Mouse (Mus musculus) embryonic facial prominence, embryonic 11.5 days (tissue): ENCODE data around the gene Rsph10b. TPM values are rescaled to one million over a fixed set of nuclear protein-coding genes. Genes with fewer than 3 reads are reported as not detected.
A peak's percentile ranks its signal among the peaks of the same experiment; 100 is the strongest.
"Not testable (repeated sequence)": the region's sequence is repeated elsewhere in the genome, so short reads cannot be mapped to it uniquely, and the experiment has no call there.

Experiments used
- ATAC-seq: fragments of 200-750 bp; cut with Nextera tagmentation; replicated peaks from 2 replicates; pipeline ENCODE4 v1.8.0; 2017; ENCODE audit warnings: low read depth; ENCODE audit not compliant: insufficient number of reproducible peaks, low FRiP score, low TSS enrichment
- DNase-seq: peaks from one replicate; pipeline ENCODE4 v3.0.0-alpha.2; 2015; ENCODE audit warnings: low spot score
- H3K27ac ChIP-seq: fragments of 300-500 bp; sonication (generic); replicated peaks from 2 replicates; pipeline ENCODE4 v1.5.1; 2014; ENCODE audit warnings: mild to moderate bottlenecking, low read depth, low read length, control low read depth
- H3K27me3 ChIP-seq: fragments of 300-500 bp; sonication (generic); 2 replicates; pipeline ENCODE4 v1.6.1; 2014; ENCODE audit warnings: mild to moderate bottlenecking, low read length, moderate library complexity, mixed read lengths; ENCODE audit not compliant: control insufficient read depth, insufficient read depth
- H3K36me3 ChIP-seq: fragments of 300-500 bp; sonication (generic); replicated peaks from 2 replicates; pipeline ENCODE4 v1.6.1; 2014; ENCODE audit warnings: low read depth, mild to moderate bottlenecking, low read length, moderate library complexity, mixed read lengths; ENCODE audit not compliant: control insufficient read depth, insufficient read depth
- H3K4me1 ChIP-seq: fragments of 300-500 bp; sonication (generic); 2 replicates; pipeline ENCODE4 v1.6.1; 2014; ENCODE audit warnings: low read length, mixed read lengths; ENCODE audit not compliant: control insufficient read depth, insufficient read depth
- H3K4me2 ChIP-seq: fragments of 300-500 bp; sonication (generic); 2 replicates; pipeline ENCODE4 v1.6.1; 2014; ENCODE audit warnings: low read depth, mild to moderate bottlenecking, control low read depth, low read length, moderate library complexity
- H3K4me3 ChIP-seq: fragments of 300-500 bp; sonication (generic); 2 replicates; pipeline ENCODE4 v1.5.1; 2014; ENCODE audit warnings: low read depth, low read length, control low read depth
- H3K9ac ChIP-seq: fragments of 300-500 bp; sonication (generic); replicated peaks from 2 replicates; pipeline ENCODE4 v1.6.1; 2014; ENCODE audit warnings: mild to moderate bottlenecking, control low read depth, low read length
- H3K9me3 ChIP-seq: fragments of 300-500 bp; sonication (generic); replicated peaks from 2 replicates; pipeline ENCODE4 v1.6.1; 2016; ENCODE audit warnings: mild to moderate bottlenecking, low read length, inconsistent platforms, mixed read lengths; ENCODE audit not compliant: control insufficient read depth
- WGBS: fragments of 180-500 bp; shearing (Covaris S2); extraction: QIAGEN DNeasy Blood & Tissue Kit; methylation state at CpG from one replicate; pipeline ENCODE4 v1.1.7; 2014; 5-methylcytosine and 5-hydroxymethylcytosine counted together
- polyA plus RNA-seq: library from polyadenylated mRNA; unstranded; fragments of >200 nt; fragmentation: Nextera tagmentation; extraction: Ambion mirVana; gene quantifications from 2 replicates; pipeline ENCODE4 v1.2.1, GENCODE M21; 2014

Rsph10b gene
- polyA plus RNA-seq, 1 experiment from 2014 or later, result 0.42 TPM

DNA sequence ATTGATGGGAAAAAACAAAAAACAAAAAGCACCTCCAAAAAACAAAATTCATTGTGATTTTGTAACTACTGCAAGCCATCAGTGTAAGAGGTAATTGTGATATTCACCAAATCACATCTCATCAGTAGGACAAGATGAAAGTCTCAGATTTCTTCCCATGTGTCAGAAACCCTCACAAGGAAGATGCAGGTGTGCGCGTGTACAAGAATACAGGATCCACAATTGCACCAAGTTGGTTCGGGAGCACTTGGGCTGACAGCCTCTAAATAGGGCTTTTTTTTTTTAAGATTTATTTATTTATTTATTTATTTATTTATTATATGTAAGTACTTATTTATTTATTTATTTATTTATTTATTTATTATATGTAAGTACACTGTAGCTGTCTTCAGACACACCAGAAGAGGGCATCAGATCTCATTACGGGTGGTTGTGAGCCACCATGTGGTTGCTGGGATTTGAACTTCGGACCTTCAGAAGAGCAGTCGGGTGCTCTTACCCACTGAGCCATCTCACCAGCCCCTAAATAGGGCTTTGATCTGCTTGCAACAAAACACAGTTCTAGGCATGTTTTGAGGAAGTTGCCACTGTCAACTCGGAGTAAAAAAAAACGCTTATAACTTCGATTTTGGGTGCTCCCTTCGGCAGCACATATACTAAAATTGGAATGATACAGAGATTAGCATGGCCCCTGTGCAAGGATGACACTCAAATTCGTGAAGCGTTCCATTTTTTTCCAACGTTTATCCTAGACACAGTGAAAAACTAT is 80.7 kb downstream of the Rsph10b start:
- ATAC-seq, H3K4me1 ChIP-seq, H3K27me3 ChIP-seq, DNase-seq, H3K9ac ChIP-seq, H3K9me3 ChIP-seq, H3K36me3 ChIP-seq, H3K27ac ChIP-seq: not testable (repeated sequence)
- Histone ChIP-seq H3K4me3 (peak overlapping the region; percentile 90), H3K4me2 (peak overlapping the region; percentile 21)
- 67% methylated on average over 12 of the region's 13 CpGs for WGBS

DNA sequence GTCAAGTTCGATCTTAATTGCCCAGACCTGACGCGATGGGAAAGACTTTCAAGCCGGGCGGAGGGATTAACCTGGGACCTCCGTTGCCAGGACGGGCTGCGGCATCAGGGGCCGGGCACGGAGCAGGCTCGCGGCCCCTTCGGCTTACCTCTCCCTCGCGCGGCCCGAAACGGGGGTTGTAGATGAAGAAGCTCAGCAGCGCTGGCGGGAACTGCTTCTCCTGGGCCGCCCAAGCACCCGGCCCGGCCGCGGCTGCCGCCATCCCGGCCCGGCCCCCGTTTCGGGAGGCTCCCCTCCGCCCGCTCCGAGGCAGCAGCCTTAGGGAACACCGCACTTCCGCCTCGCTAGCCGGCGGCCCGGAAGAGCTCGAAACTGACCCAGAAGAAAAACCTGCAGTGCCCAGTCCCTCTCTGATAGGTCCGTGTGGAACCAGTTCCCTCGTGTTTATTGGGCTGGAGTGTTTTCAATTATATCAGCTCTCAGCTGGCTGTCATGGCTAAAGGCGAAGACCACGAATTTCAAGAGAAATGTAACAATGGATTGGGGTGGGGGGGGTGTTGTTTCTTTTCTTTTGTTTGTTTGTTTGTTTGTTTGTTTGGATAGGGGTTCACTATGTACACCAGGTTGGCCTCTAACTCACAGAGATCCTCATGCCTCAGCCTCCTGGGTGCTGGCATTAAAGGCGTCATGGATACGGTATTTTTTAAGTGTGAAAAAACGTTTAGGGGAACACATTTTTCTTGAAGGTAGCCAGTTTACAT is 81.9 kb downstream of the Rsph10b start, which contains the start of gene Ccz1:
Gene Ccz1 (minus strand): TSS at position 327 of the 761 bp plus-strand sequence.
- Histone ChIP-seq H3K9ac (peak within 1 kb of the TSS; percentile 93), H3K9me3 (no peaks in the 10 kb centered on the region), H3K4me3 (peak within 1 kb of the TSS; percentile 90), H3K36me3 (peaks cover 2% of the 10 kb centered on the region), H3K27ac (peak within 1 kb of the TSS; percentile 65; the same call in 1 of the 2 replicates), H3K4me1 (no peaks in the 10 kb centered on the region), H3K4me2 (peak within 1 kb of the TSS; percentile 40), H3K27me3 (no peaks in the 10 kb centered on the region)
- ATAC-seq, result peak; percentile 98
- peak; percentile 92 for DNase-seq
- 4% methylated on average over 45 of the region's 47 CpGs for WGBS

DNA sequence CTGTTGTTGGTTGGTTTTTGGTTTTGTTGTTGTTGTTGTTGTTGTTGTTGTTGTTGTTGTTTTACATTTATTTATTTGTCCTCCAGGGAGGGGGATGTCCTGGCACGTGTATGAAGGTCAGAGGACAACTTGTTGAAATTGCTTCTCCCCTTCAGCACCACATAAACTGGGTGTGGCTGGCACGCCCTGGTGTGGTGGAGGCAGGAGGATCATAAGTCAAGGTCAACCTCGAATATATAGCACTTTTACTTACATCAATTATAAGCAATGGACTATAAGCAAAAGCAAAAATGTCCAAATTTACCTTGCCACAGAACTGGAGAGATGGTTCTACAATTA is 82.4 kb downstream of the Rsph10b start:
- Histone ChIP-seq H3K4me2 (no peak overlapping the region), H3K9ac (no peak overlapping the region), H3K36me3 (peaks cover 2% of the 10 kb centered on the region), H3K9me3 (no peaks in the 10 kb centered on the region), H3K4me1 (no peaks in the 10 kb centered on the region), H3K4me3 (no peak overlapping the region), H3K27me3 (no peaks in the 10 kb centered on the region), H3K27ac (no peak overlapping the region)
- ATAC-seq (0 out of 2 replicates have a peak, but pooled peaks have one; percentile 54), DNase-seq (no peak)
- 77% methylated on average over 3 of the region's 3 CpGs for WGBS

DNA sequence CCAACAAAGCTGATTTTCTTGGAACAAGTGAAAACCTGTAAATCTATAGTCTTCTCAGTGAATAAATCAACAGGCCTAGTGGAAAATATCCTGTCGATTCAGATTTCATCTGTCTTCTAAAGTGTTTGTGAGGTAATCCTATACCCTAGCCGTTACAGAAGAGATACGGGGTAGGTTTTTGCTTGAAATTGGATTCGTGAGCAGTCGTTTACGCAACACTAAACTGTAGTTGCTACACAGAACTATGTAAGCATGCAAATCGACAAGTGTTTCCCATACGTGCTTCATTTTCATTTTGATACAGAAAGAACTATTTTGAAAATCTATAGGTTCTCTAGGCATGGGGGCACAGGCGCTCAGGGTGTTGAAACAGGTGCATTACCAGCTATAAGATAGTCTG is 83.0 kb downstream of the Rsph10b start:
- ATAC-seq (no peak), DNase-seq (no peak)
- peaks cover under 1% of the 10 kb centered on the region for H3K36me3 ChIP-seq
- no peaks in the 10 kb centered on the region for H3K27me3 ChIP-seq
- no peak overlapping the region for H3K4me3 ChIP-seq
- no peak overlapping the region for H3K4me2 ChIP-seq
- no peak overlapping the region for H3K27ac ChIP-seq
- WGBS, result 88% methylated on average over 9 of the region's 9 CpGs
- H3K9ac ChIP-seq, result no peak overlapping the region
- no peaks in the 10 kb centered on the region for H3K4me1 ChIP-seq
- no peaks in the 10 kb centered on the region for H3K9me3 ChIP-seq

DNA sequence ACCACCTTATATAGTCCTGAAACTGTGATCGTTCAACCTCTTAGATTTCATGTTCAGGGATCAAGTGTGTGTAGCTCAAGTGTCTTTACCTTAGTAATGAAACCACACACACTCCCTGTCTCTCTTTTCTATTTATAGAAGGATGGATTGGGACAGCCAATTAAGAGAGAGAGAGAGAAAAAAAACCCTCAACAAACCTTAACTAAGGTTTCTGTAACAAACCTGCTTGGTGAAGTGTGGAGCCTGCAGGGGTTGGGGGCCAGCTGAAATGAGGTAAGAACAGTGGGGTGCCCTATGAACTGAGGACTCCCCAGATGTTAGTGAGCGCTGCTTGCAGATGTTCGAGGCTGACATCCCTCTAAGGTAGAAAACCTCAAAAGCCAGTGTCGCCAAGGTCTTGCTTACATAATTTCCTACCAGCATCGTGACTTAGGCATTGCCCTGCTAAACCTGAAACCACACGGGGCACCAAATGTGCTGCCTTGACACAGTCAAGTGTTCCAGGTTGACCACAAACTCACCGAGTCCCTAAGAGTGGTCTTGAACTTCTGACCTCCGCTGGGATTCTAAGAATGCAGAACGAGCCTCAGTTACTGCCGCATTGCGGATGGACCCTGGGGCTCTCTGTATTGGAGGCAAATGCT is 93.9 kb downstream of the Rsph10b start, which contains the start of gene Ocm:
Gene Ocm (minus strand): TSS at position 51 of the 644 bp plus-strand sequence.
- no peaks in the 10 kb centered on the region for H3K36me3 ChIP-seq
- no peak within 1 kb of the TSS for H3K4me3 ChIP-seq
- H3K4me2 ChIP-seq, result no peak within 1 kb of the TSS
- no peaks in the 10 kb centered on the region for H3K27me3 ChIP-seq
- H3K9ac ChIP-seq, result no peak within 1 kb of the TSS
- H3K27ac ChIP-seq, result no peak within 1 kb of the TSS
- no peak for ATAC-seq
- 69% methylated on average over 11 of the region's 11 CpGs for WGBS
- DNase-seq, result no peak
- no peaks in the 10 kb centered on the region for H3K4me1 ChIP-seq
- no peaks in the 10 kb centered on the region for H3K9me3 ChIP-seq

DNA sequence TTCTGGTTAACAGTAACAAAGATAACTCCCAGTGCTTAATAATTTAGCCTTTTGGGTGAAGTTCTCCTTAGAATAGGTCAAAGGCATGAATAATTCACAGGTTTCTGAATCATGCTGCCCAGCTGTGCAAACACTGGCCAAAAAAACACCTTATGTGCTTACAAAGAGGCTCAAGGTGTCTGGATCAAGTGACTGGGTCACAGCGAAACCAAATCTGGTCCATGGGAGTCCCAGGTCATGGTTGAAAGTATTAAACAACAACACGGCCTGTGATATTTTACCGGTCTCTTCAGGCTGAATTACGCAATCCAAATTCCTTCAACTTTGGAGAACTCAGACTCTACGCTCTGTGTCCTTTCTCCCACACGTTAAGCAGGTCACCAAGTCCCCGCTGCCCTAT is 99.7 kb downstream of the Rsph10b start:
- 68% methylated on average over 7 of the region's 7 CpGs for WGBS
- Histone ChIP-seq H3K4me2 (no peak overlapping the region), H3K27ac (no peak overlapping the region), H3K9me3 (no peaks in the 10 kb centered on the region), H3K36me3 (no peaks in the 10 kb centered on the region), H3K4me3 (no peak overlapping the region), H3K9ac (no peak overlapping the region), H3K4me1 (no peaks in the 10 kb centered on the region), H3K27me3 (no peaks in the 10 kb centered on the region)
- no peak for ATAC-seq
- DNase-seq, result peak; percentile 35

DNA sequence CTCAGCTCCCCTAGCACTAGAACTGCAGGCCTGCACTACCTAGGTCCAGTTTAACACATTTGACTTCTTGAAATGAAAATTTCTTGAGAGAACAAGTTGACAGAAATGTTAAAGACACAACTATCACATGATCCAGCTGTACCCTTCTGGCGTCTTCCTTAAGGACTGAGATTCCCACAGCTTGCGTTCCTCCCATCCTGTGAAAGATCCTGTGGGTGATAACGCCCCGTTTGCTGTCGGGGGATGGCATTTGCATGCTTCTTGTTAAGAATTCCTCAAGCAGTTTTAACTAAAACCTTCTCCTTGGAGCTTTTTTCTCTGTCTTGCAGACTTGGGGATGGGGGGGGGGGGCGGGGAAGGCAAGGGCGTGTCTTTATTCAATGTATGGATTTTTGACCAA is 101.7 kb downstream of the Rsph10b start:
- no peak overlapping the region for H3K4me2 ChIP-seq
- 77% methylated on average over 7 of the region's 7 CpGs for WGBS

More for the DNA sequence above, 101.7 kb downstream of the Rsph10b start:
- DNase-seq (no peak), ATAC-seq (no peak)
- no peaks in the 10 kb centered on the region for H3K4me1 ChIP-seq
- H3K9me3 ChIP-seq, result no peaks in the 10 kb centered on the region
- no peaks in the 10 kb centered on the region for H3K27me3 ChIP-seq
- no peak overlapping the region for H3K9ac ChIP-seq
- H3K4me3 ChIP-seq, result no peak overlapping the region
- H3K36me3 ChIP-seq, result no peaks in the 10 kb centered on the region
- no peak overlapping the region for H3K27ac ChIP-seq
